Mouse (Mus musculus) intestine, embryonic 16.5 days (tissue): ENCODE measurements around the gene 1700029I15Rik. TPM values are rescaled to one million over a fixed set of nuclear protein-coding genes. Genes with fewer than 3 reads are reported as not detected.

Source experiments
- ATAC-seq: fragments of 200-750 bp; cut with Nextera tagmentation; 2 replicates; pipeline ENCODE4 v1.8.0; 2017; ENCODE audit warnings: moderate TSS enrichment, moderate library complexity
- H3K27ac ChIP-seq: fragments of 300-500 bp; sonication (generic); 2 replicates; pipeline ENCODE4 v1.5.1; 2014; ENCODE audit warnings: mild to moderate bottlenecking, low read length
- H3K27me3 ChIP-seq: fragments of 300-500 bp; sonication (generic); replicated peaks from 2 replicates; pipeline ENCODE4 v1.6.1; 2014; ENCODE audit warnings: low read length, control low read depth, mixed read lengths; ENCODE audit not compliant: control insufficient read depth, insufficient read depth
- H3K36me3 ChIP-seq: fragments of 300-500 bp; sonication (generic); 2 replicates; pipeline ENCODE4 v1.6.1; 2014; ENCODE audit warnings: low read length, control low read depth; ENCODE audit not compliant: control insufficient read depth, insufficient read depth
- H3K4me1 ChIP-seq: fragments of 300-500 bp; sonication (generic); 2 replicates; pipeline ENCODE4 v1.6.1; 2014; ENCODE audit warnings: low read length, control low read depth, mixed read lengths; ENCODE audit not compliant: control insufficient read depth, insufficient read depth
- H3K4me2 ChIP-seq: fragments of 300-500 bp; sonication (generic); 2 replicates; pipeline ENCODE4 v1.6.1; 2014; ENCODE audit warnings: low read depth, low read length, control low read depth
- H3K4me3 ChIP-seq: fragments of 300-500 bp; sonication (generic); 2 replicates; pipeline ENCODE4 v1.5.1; 2014; ENCODE audit warnings: mild to moderate bottlenecking, low read length
- H3K9ac ChIP-seq: fragments of 300-500 bp; sonication (generic); 2 replicates; pipeline ENCODE4 v1.6.1; 2014; ENCODE audit warnings: low read depth, low read length
- H3K9me3 ChIP-seq: fragments of 300-500 bp; sonication (generic); 2 replicates; pipeline ENCODE4 v1.6.1; 2016; ENCODE audit warnings: low read length, control low read depth; ENCODE audit not compliant: control insufficient read depth
- WGBS: fragments of 180-500 bp; shearing (Covaris S2); extraction: QIAGEN DNeasy Blood & Tissue Kit; methylation state at CpG from one replicate; pipeline ENCODE4 v1.1.7; 2014; 5-methylcytosine and 5-hydroxymethylcytosine counted together
- polyA plus RNA-seq: library from polyadenylated mRNA; unstranded; fragments of >200 nt; fragmentation: Nextera tagmentation; extraction: Ambion mirVana; gene quantifications from 2 replicates; pipeline ENCODE4 v1.2.1, GENCODE M21; 2015

1700029I15Rik gene
- 5.0 and 5.6 TPM in 2 replicates for polyA plus RNA-seq

GRCm38 (mm10) chr2:92381901-92382588 is at the start of gene 1700029I15Rik:
Gene 1700029I15Rik (plus strand): TSS chr2:92382538.
- ATAC-seq, result no peak
- Histone ChIP-seq H3K36me3 (peaks cover 20% of the 10 kb centered on the region; the same call in 1 of the 2 replicates), H3K4me2 (no peak within 1 kb of the TSS), H3K9ac (no peak within 1 kb of the TSS), H3K27ac (no peak within 1 kb of the TSS), H3K4me3 (no peak within 1 kb of the TSS), H3K27me3 (no peaks in the 10 kb centered on the region), H3K9me3 (no peaks in the 10 kb centered on the region), H3K4me1 (no peaks in the 10 kb centered on the region)
- 85% methylated on average over 5 of the region's 5 CpGs for WGBS

GRCm38 (mm10) chr2:92342418-92342817 is 39.9 kb upstream of the 1700029I15Rik start:
- no peak overlapping the region for H3K27ac ChIP-seq
- no peak overlapping the region for H3K4me3 ChIP-seq
- no peaks in the 10 kb centered on the region for H3K4me1 ChIP-seq
- H3K27me3 ChIP-seq, result no peaks in the 10 kb centered on the region
- no peaks in the 10 kb centered on the region for H3K9me3 ChIP-seq
- no peak overlapping the region for H3K4me2 ChIP-seq
- no peak overlapping the region for H3K9ac ChIP-seq
- ATAC-seq, result no peak
- peaks cover 6% of the 10 kb centered on the region for H3K36me3 ChIP-seq

GRCm38 (mm10) chr2:92347191-92347590 is 35.1 kb upstream of the 1700029I15Rik start:
- Histone ChIP-seq H3K4me3 (no peak overlapping the region), H3K9ac (no peak overlapping the region), H3K4me1 (no peaks in the 10 kb centered on the region), H3K27ac (no peak overlapping the region), H3K9me3 (no peaks in the 10 kb centered on the region), H3K4me2 (no peak overlapping the region), H3K36me3 (peaks cover 6% of the 10 kb centered on the region), H3K27me3 (no peaks in the 10 kb centered on the region)
- no peak for ATAC-seq
- WGBS, result 92% methylated on average over 2 of the region's 2 CpGs

GRCm38 (mm10) chr2:92349589-92350425 is 32.5 kb upstream of the 1700029I15Rik start:
- H3K4me3 ChIP-seq, result no peak overlapping the region
- 56% methylated on average over 6 of the region's 6 CpGs for WGBS
- H3K36me3 ChIP-seq, result peaks cover under 1% of the 10 kb centered on the region
- no peak overlapping the region for H3K4me2 ChIP-seq
- H3K4me1 ChIP-seq, result no peaks in the 10 kb centered on the region
- H3K9ac ChIP-seq, result no peak overlapping the region
- H3K27me3 ChIP-seq, result no peaks in the 10 kb centered on the region
- no peak overlapping the region for H3K27ac ChIP-seq
- H3K9me3 ChIP-seq, result no peaks in the 10 kb centered on the region
- no peak for ATAC-seq

- Histone ChIP-seq H3K27me3 (no peaks in the 10 kb centered on the region), H3K36me3 (no peaks in the 10 kb centered on the region; the same call in 1 of the 2 replicates), H3K4me2 (no peak overlapping the region), H3K9me3 (no peaks in the 10 kb centered on the region), H3K4me3 (no peak overlapping the region), H3K9ac (no peak overlapping the region), H3K4me1 (no peaks in the 10 kb centered on the region), H3K27ac (no peak overlapping the region)
- ATAC-seq, result no peak
- 44% methylated on average over 5 of the region's 5 CpGs for WGBS
These were observed 31.7 kb upstream of the 1700029I15Rik start for GRCm38 (mm10) chr2:92350686-92351085.

GRCm38 (mm10) chr2:92353402-92353801 is 28.9 kb upstream of the 1700029I15Rik start:
- Histone ChIP-seq H3K27ac (no peak overlapping the region), H3K9ac (no peak overlapping the region), H3K36me3 (no peaks in the 10 kb centered on the region; the same call in 1 of the 2 replicates), H3K27me3 (no peaks in the 10 kb centered on the region), H3K4me3 (no peak overlapping the region), H3K4me1 (no peaks in the 10 kb centered on the region), H3K9me3 (no peaks in the 10 kb centered on the region), H3K4me2 (no peak overlapping the region)
- 81% methylated on average over 5 of the region's 5 CpGs for WGBS
- no peak for ATAC-seq

GRCm38 (mm10) chr2:92354224-92354623 is 28.1 kb upstream of the 1700029I15Rik start:
- no peak for ATAC-seq
- Histone ChIP-seq H3K4me2 (no peak overlapping the region), H3K27ac (no peak overlapping the region), H3K4me1 (no peaks in the 10 kb centered on the region), H3K9me3 (no peaks in the 10 kb centered on the region), H3K36me3 (peaks cover 4% of the 10 kb centered on the region), H3K9ac (no peak overlapping the region), H3K27me3 (no peaks in the 10 kb centered on the region), H3K4me3 (no peak overlapping the region)
- 54% methylated on average over 6 of the region's 6 CpGs for WGBS

GRCm38 (mm10) chr2:92359301-92359700 is 23.0 kb upstream of the 1700029I15Rik start:
- no peak for ATAC-seq
- peaks cover 12% of the 10 kb centered on the region; the same call in 1 of the 2 replicates for H3K36me3 ChIP-seq
- 83% methylated on average over 2 of the region's 2 CpGs for WGBS
- H3K4me2 ChIP-seq, result no peak overlapping the region
- H3K27me3 ChIP-seq, result no peaks in the 10 kb centered on the region
- no peak overlapping the region for H3K27ac ChIP-seq
- no peak overlapping the region for H3K9ac ChIP-seq
- H3K4me1 ChIP-seq, result 0 out of 2 replicates have a peak, but pooled peaks cover 4% of the 10 kb centered on the region
- no peaks in the 10 kb centered on the region for H3K9me3 ChIP-seq
- no peak overlapping the region for H3K4me3 ChIP-seq

GRCm38 (mm10) chr2:92360186-92360823 is 22.0 kb upstream of the 1700029I15Rik start:
- H3K27me3 ChIP-seq, result no peaks in the 10 kb centered on the region
- no peak overlapping the region for H3K4me3 ChIP-seq
- H3K9me3 ChIP-seq, result no peaks in the 10 kb centered on the region
- 0 out of 2 replicates have a peak, but pooled peaks cover 4% of the 10 kb centered on the region for H3K4me1 ChIP-seq
- WGBS, result 73% methylated on average over 24 of the region's 25 CpGs
- H3K4me2 ChIP-seq, result no peak overlapping the region
- 0 out of 2 replicates have a peak, but pooled peaks have one; percentile 26 for ATAC-seq
- H3K9ac ChIP-seq, result no peak overlapping the region
- peaks cover 12% of the 10 kb centered on the region; the same call in 1 of the 2 replicates for H3K36me3 ChIP-seq
- peak overlapping the region; percentile 41; the same call in 1 of the 2 replicates for H3K27ac ChIP-seq
